Mouse (Mus musculus): Measurements from ENCODE around the gene Rplp2. TPM values are rescaled to one million over a fixed set of nuclear protein-coding genes. Genes with fewer than 3 reads are reported as not detected.

Gene Rplp2
- polyA plus RNA-seq, 1 experiment, result 3,328 TPM

DNA sequence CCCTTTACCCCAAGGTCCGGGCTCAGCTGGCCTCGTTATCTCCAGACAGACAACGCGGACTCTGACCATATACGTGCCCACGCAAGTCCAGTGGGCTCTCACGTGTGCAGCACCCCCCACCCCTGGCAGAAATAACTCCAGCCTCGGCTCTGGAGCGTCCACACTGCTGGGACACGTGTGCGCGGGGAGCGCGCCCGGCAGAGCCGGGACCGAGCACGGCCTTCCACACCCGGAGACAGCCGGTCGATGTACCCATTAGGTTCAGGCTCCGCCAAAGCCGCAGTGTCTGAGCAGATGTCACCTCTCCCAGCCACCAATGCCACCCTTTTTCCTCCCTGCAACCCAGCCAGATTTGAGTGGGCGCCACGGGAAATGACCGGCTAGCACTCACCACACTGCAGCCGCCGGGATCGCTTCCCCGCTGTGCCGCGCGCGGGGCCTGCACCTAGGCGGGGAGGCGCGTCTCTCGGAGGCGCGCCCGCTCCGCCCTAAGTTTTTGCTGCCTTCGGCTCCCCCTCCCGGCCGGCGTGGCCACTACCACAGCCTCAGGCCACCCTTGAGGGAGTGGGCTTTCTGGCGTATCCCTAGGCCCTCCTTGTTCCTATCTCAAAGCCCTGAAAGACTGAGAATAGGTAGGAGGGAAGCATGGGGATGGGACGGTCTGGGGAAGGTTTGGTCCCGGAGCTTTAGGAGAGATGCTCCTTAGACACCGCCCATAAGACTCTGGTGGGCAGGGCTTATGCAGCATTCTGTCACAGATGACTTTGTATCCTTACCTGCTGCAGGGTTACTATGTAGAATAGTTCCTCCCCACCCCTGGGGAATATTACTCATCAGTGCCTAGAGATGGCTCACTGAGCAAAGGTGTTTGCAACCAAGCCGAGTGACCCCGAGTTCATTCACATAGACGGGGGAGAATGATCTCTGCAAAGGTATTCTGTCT lies 9.7 kb upstream of the Rplp2 start, which contains the start of gene Slc25a22:
Slc25a22 (minus strand) TSS at position 715 of the 943 bp plus-strand sequence.
- TF ChIP-seq GATA1 (IDR thresholded peaks at IDR 0.05; ENCODE audit: low read length), result no peak

DNA sequence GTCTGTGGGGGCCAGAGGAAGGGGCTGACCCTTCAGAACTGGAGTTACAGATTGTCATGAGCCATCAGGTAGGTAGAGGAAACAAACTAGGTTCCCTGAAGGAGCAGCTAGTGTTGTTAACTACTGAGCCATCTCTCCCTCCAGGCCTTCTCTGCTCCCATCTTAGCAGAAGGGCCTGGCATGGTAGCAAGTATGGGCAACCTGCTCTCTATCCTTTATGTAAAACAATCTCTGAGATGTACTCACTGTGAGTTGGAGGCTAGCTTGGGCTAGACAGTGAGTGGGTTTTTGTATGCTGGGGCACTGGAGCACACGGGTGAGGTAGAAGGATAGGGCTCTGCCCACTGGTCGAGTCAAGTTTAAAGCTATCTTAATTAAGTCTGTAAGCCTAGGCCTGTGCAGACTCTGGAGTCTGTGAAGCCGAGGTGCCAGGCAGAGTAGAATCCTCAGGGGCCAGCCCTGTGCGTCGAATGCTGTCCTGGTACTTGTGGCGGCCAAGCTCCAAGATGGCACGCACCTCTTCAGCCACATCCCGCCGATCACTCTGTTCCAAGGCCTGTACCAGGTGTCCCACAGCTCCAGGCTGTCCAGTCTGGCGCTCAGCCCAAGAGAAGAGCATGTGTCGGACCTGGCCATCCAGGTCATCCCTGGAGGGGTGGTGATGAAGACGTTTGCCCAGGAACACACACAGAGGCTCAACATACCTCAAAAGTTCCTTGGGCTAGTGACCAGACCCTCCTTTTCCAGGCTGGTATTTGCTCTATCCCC lies 8.8 kb upstream of the Rplp2 start:
- no peak for TF ChIP-seq GATA1 (IDR thresholded peaks at IDR 0.05; ENCODE audit: low read length)

DNA sequence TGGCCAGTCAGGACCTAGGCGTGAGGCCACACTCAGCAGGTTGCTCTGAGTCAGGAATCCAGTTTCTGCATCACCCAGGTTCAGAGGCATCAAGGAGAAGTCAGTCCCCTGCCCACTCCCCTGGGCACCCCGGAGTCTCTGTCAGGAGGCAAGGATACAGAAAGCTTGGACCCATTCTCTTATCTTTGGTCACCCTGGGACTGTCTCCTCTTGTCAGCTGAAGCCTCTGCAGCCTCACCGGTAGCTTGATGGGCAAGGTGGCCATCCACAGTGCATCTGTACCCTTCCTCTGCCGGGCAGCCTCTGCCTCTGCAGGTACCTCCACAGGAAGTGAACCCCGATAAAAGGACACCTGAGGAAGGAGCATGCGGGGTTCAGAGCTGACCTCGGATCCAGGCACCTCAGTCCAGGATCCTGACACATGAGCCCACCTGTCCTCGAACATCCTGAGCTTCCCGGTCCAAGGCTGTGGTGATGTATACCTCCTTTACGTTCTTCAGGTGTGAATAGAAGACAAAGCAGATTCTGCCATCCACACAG lies 8.0 kb upstream of the Rplp2 start:
- no peak for TF ChIP-seq GATA1 (IDR thresholded peaks at IDR 0.05; ENCODE audit: low read length)

DNA sequence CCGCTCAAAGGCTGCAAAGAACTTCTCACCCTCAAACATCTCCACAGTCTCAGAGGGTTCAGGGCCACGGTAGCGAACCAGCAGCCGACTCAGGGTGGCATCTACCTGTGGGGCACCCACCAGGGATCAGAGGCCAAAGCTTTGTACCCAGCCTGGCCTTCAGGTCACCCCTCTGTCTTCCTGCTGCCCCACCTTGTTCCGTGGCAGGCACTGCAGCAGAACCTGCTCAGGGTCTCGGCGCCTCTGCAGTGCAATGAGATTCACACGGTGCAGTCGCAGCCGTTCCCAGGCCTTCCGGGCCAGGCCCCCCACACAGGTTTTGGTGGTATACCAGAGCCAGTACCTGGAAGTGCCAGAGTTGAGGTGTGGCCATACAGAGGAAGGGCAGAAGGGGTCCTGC lies 7.4 kb upstream of the Rplp2 start:
- TF ChIP-seq GATA1 (IDR thresholded peaks at IDR 0.05; ENCODE audit: low read length), result no peak

DNA sequence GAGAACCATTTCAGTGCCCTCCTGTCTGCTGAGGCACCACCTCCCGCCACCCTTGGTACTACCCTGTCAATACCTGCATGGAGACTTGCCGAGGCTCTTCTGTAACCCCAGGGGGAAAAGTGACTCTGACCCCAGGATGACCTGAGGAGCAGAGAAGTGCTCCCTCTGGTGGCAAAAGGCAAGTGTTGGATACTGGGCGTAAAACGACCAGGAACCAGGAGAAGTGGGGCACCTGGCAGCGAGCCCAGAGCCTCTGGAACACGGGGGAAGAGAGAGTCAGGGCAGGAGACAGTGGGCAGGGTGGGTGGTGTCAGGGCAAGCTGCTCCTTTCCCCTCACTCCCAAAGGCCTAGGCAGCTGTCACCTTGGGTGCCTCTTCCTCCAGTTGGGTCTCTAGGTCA lies 6.6 kb upstream of the Rplp2 start:
- no peak for TF ChIP-seq GATA1 (IDR thresholded peaks at IDR 0.05; ENCODE audit: low read length)

DNA sequence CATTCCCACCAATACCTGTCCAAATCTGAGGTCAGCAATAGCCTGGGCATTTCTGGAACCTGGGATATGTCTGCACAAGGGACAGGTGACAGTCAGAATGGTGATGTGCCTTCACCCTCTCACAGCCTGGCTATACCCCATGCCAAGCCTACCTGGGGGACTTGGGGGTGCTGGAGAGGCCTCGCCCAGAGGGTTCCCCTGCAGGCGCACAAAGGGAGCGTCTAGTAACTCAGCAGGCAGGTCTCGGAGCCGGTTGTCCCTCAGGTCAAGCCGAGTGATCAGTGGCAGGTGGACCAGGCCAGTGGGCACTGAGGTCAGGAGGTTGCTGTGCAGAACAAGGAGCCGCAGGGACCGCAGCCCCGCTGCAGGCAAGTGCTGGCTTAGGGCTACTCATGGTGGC lies 5.7 kb upstream of the Rplp2 start:
- no peak for TF ChIP-seq GATA1 (IDR thresholded peaks at IDR 0.05; ENCODE audit: low read length)

GRCm38 (mm10) chr7:141442199-141442598 lies 5.0 kb upstream of the Rplp2 start:
- no peak for TF ChIP-seq GATA1 (IDR thresholded peaks at IDR 0.05; ENCODE audit: low read length)

- no peak for TF ChIP-seq GATA1 (IDR thresholded peaks at IDR 0.05; ENCODE audit: low read length)
These were observed 3.9 kb upstream of the Rplp2 start for GRCm38 (mm10) chr7:141443081-141443821.

DNA sequence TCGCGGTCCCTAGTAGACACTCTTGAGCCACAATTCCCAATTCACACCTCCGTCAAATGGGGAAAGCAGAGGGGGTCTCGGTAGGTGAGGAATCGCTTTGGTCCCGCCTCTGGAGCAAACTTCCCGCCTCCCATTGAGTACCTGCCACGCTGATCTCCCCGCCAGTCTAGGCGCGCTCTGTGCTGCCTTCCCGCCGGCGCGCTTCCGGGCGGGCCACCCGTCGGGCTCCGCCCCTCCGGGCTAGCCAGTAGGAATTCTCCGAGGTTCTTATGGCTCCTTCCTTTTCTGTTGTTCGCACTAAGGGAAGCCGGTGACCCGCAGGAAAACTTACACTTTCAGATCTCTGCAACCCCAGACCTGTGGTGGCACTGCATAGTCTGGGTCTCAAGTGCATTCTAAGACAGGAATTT lies 3.3 kb upstream of the Rplp2 start, which contains the start of gene Pidd1:
Pidd1 (minus strand) TSS at position 198 of the 410 bp plus-strand sequence.
- TF ChIP-seq GATA1 (IDR thresholded peaks at IDR 0.05; ENCODE audit: low read length), result no peak

DNA sequence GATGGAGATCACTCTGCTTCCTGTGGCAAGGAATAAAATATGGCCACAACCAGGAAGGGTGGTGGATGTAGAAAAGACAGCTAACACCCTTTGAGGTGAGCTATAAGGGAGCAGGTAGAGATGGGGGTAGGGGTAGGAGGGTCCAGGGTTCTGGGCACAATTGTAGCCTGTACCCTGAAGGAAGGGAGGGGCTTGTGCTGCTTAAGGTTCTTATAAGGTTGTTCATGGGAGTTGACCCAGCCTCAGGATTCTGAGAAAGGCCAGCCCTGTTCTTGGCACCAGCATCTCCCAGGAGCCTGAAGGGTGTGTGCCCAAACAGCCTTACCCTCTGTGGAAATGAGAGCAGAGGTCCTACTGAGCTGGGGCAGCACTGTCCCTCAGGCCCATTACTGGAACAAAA lies 4.8 kb downstream of the Rplp2 start:
- TF ChIP-seq GATA1 (IDR thresholded peaks at IDR 0.05; ENCODE audit: low read length), result no peak

- no peak for TF ChIP-seq GATA1 (IDR thresholded peaks at IDR 0.05; ENCODE audit: low read length)
These were observed 6.5 kb downstream of the Rplp2 start for GRCm38 (mm10) chr7:141453636-141454035.

GRCm38 (mm10) chr7:141454967-141455551 lies 7.9 kb downstream of the Rplp2 start, which contains the start of gene Pnpla2:
Gene Pnpla2 (plus strand): TSS chr7:141455198.
- no peak for TF ChIP-seq GATA1 (IDR thresholded peaks at IDR 0.05; ENCODE audit: low read length)

DNA sequence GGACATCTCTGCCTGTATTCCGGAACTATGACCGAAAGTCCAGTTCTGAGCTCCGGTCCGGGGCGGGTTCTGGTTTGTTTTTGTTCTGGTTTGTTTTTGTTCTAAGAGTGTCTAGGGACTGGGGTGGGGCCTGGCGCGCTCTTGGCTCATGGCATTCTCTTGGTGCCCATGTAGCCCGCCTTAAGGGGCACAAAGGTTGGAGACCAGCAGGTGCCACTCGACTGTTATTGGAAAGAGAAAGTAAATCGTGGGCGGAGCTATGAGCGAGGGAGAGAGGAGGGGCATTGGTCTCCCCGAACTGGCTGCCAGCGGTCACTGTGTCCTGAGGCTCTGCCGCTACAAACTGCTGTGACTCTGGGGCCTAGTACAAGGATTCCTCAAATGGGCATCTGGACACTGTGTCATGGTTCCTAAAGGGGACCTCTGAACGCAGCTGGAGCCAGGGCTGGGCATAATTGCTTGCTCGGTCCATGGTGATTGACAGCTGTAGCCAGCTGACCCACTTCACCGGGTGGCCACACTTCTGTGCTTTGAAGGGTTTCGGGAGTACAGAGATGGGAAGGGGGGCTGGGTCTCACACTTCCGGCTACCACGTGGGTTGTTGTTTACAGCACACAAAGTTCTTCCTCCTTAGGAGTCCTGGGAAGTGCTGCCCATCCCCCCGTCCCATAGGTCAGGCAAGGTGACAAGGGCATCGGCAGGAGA lies 8.6 kb downstream of the Rplp2 start:
- no peak for TF ChIP-seq GATA1 (IDR thresholded peaks at IDR 0.05; ENCODE audit: low read length)

DNA sequence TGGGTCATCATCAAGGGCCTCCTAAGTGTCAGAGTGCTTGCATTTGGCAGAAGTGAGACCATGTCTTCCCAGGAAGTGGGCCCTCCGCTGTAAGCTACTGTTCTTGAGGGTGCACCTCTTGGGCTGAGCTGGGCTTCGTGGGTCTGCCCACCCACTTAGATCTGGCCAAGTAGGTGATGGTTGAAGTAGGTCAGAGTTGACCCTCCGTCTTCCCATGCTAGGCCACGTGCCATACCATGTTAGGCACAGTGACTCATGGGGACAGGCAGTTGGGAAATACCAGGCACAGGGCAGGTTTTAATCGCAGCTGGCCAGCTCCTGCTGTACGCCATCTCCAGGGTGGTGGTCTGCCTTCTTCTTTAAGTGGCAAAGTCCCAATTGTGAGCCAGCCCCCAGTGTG lies 9.6 kb downstream of the Rplp2 start:
- no peak for TF ChIP-seq GATA1 (IDR thresholded peaks at IDR 0.05; ENCODE audit: low read length)
